Mouse (Mus musculus) embryonic facial prominence, embryonic 15.5 days (tissue): ENCODE measurements at regions not wholly inside any gene's neighbourhood (a gene's known extent, or its start where the extent isn't known, plus 50 kb on each side); places are given as distances from the start of the nearest gene placed in this dataset.

Experiments
- ATAC-seq: fragments of 200-750 bp; cut with Nextera tagmentation; 2 replicates; pipeline ENCODE4 v1.8.0; 2017; ENCODE audit warnings: low read depth, moderate TSS enrichment; ENCODE audit not compliant: insufficient number of reproducible peaks, low FRiP score, low TSS enrichment
- H3K27ac ChIP-seq: fragments of 300-500 bp; sonication (generic); replicated peaks from 2 replicates; pipeline ENCODE4 v1.5.1; 2015; ENCODE audit warnings: mild to moderate bottlenecking, inconsistent platforms
- H3K27me3 ChIP-seq: fragments of 300-500 bp; sonication (generic); 2 replicates; pipeline ENCODE4 v1.6.1; 2015; ENCODE audit warnings: inconsistent platforms
- H3K36me3 ChIP-seq: fragments of 300-500 bp; sonication (generic); 2 replicates; pipeline ENCODE4 v1.6.1; 2015; ENCODE audit warnings: mild to moderate bottlenecking, inconsistent platforms
- H3K4me1 ChIP-seq: fragments of 300-500 bp; sonication (generic); 2 replicates; pipeline ENCODE4 v1.6.1; 2015; ENCODE audit warnings: inconsistent platforms
- H3K4me2 ChIP-seq: fragments of 300-500 bp; sonication (generic); replicated peaks from 2 replicates; pipeline ENCODE4 v1.6.1; 2015; ENCODE audit warnings: mild to moderate bottlenecking, inconsistent platforms
- H3K4me3 ChIP-seq: fragments of 300-500 bp; sonication (generic); replicated peaks from 2 replicates; pipeline ENCODE4 v1.5.1; 2015; ENCODE audit warnings: mild to moderate bottlenecking, inconsistent platforms
- H3K9ac ChIP-seq: fragments of 300-500 bp; sonication (generic); 2 replicates; pipeline ENCODE4 v1.6.1; 2015; ENCODE audit warnings: inconsistent platforms
- H3K9me3 ChIP-seq: fragments of 300-500 bp; sonication (generic); replicated peaks from 2 replicates; pipeline ENCODE4 v1.6.1; 2016; ENCODE audit warnings: inconsistent platforms
- WGBS: fragments of 180-500 bp; shearing (Covaris S2); methylation state at CpG from one replicate; pipeline ENCODE4 v1.1.7; 2015; 5-methylcytosine and 5-hydroxymethylcytosine counted together

DNA sequence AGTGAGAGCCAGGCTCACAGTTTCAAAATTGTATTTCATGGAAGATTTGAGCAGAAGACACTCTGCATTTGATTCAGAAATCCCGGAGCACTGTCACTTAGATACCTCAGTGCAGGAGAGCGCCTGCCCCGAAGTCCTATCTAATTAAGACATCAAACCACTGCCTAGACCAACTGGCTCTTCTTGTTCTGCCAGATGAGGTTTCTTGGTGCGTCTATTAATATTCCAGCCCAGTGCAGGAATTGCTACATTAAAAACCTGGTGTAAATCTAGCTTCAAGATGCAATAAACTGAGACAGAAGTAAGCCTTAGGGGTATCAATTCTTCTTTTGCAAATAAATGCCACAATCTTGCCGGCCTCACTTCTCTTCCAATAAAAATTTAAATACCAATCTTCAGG lies 86.3 kb downstream of the Sox4 start:
- H3K27me3 ChIP-seq, result no peaks in the 10 kb centered on the region
- 33% methylated on average over 5 of the region's 5 CpGs for WGBS
- H3K4me2 ChIP-seq, result no peak overlapping the region
- H3K4me1 ChIP-seq, result peaks cover 4% of the 10 kb centered on the region; the same call in 1 of the 2 replicates
- ATAC-seq, result no peak
- peak overlapping the region; percentile 58; the same call in 1 of the 2 replicates for H3K27ac ChIP-seq
- H3K9me3 ChIP-seq, result no peaks in the 10 kb centered on the region
- peaks cover 11% of the 10 kb centered on the region; the same call in 1 of the 2 replicates for H3K36me3 ChIP-seq
- H3K9ac ChIP-seq, result no peak overlapping the region
- H3K4me3 ChIP-seq, result no peak overlapping the region

DNA sequence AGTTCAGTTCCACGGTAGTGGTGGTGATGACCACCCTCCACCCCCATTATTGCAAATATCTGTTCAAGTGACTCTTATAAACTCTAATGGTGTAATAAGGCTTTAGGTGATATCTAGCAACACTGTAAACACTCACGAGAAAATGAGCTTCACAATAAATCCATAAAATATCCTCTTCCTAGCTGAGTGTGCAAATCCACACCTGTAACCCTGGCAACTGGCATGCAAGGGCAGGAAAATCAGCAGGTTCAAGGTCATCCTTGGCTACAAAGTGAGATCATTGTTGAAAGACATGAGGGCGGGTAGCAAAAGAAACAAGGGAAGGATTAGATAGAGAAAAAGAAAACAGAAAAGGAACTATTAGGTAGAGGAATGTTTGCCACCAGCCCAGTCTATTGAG lies 86.8 kb downstream of the Sox4 start:
- H3K36me3 ChIP-seq, result peaks cover 11% of the 10 kb centered on the region; the same call in 1 of the 2 replicates

DNA sequence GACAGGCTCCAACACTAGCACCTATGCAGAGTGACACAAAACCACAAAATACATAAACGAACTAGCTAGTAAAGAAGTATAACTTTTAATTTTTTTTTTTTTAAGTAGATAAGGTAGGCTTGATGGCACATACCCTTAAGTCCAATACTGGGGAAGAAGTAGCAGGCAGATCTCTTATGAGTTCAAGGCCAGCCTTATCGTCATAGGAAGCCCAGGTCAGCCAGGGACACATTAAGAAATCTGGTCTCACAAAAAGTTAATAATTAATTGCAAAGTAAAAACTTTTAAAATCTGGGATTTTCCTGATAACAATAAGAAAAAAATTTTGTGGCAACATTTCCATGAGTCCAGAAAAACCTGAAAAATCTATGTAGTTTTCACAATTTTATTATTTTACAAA lies 92.9 kb downstream of the Sox4 start:
- no peak overlapping the region for H3K4me3 ChIP-seq
- peaks cover 11% of the 10 kb centered on the region; the same call in 1 of the 2 replicates for H3K4me1 ChIP-seq
- H3K36me3 ChIP-seq, result peaks cover 3% of the 10 kb centered on the region; the same call in 1 of the 2 replicates
- H3K9me3 ChIP-seq, result no peaks in the 10 kb centered on the region
- WGBS, result 76% methylated on average over 2 of the region's 2 CpGs
- no peaks in the 10 kb centered on the region for H3K27me3 ChIP-seq
- no peak overlapping the region for H3K9ac ChIP-seq
- H3K27ac ChIP-seq, result no peak overlapping the region
- no peak overlapping the region for H3K4me2 ChIP-seq
- no peak for ATAC-seq

More for the DNA sequence above, 86.8 kb downstream of the Sox4 start:
- ATAC-seq, result no peak
- H3K9ac ChIP-seq, result no peak overlapping the region
- no peaks in the 10 kb centered on the region for H3K9me3 ChIP-seq
- WGBS, result 81% methylated on average over 3 of the region's 3 CpGs
- H3K27me3 ChIP-seq, result no peaks in the 10 kb centered on the region
- no peak overlapping the region for H3K4me2 ChIP-seq
- no peak overlapping the region for H3K27ac ChIP-seq
- H3K4me3 ChIP-seq, result no peak overlapping the region
- peaks cover 4% of the 10 kb centered on the region; the same call in 1 of the 2 replicates for H3K4me1 ChIP-seq

- no peak overlapping the region for H3K27ac ChIP-seq
- H3K36me3 ChIP-seq, result no peaks in the 10 kb centered on the region
- no peak overlapping the region for H3K9ac ChIP-seq
- no peak overlapping the region for H3K4me2 ChIP-seq
- no peak overlapping the region for H3K4me3 ChIP-seq
- peaks cover 11% of the 10 kb centered on the region; the same call in 1 of the 2 replicates for H3K4me1 ChIP-seq
- H3K27me3 ChIP-seq, result no peaks in the 10 kb centered on the region
- WGBS, result 40% methylated on average over 11 of the region's 11 CpGs
- no peaks in the 10 kb centered on the region for H3K9me3 ChIP-seq
- no peak for ATAC-seq
Observed at GRCm38 (mm10) chr13:28859829-28860427, 93.6 kb downstream of the Sox4 start.

DNA sequence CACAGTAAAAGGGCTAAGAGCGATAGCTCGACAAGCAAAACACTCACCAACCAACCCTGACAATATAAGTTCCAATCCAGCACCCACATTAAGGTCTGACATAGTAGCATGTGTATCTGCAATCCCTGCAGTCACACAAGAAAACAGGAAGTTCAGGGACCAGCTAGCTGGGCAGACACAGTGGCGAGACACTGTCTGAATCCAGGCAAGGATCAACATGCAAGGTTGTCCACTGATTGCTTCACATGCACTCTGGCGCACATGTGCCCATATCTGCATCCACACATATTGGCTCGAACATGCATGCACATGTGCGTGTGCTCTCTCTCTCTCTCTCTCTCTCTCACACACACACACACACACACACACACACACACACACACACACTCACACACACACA lies 95.5 kb downstream of the Sox4 start:
- no peak for ATAC-seq
- Histone ChIP-seq H3K4me1 (peaks cover 11% of the 10 kb centered on the region; the same call in 1 of the 2 replicates), H3K36me3 (no peaks in the 10 kb centered on the region), H3K9ac (no peak overlapping the region), H3K4me2 (no peak overlapping the region), H3K9me3 (no peaks in the 10 kb centered on the region), H3K27me3 (no peaks in the 10 kb centered on the region), H3K4me3 (no peak overlapping the region), H3K27ac (no peak overlapping the region)
- 88% methylated on average over 6 of the region's 6 CpGs for WGBS

DNA sequence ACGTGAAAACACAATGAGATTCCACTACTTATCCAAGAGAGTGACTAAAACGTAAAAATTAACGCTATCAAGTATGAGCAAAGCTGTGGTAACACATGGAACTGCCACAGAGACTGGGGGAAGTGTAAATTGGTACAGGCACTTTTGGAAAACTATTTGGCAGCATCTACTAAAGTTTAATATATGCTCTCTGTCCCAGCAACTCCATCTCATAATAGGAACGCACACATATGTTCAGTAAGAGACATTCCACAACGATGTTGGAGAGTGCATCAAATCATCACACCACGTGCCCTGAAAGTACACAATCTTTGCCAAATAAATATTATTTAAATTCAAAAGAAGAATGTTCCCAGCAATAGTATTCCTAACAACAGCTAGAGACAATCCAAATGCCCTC lies 96.3 kb downstream of the Sox4 start:
- Histone ChIP-seq H3K4me2 (no peak overlapping the region), H3K9me3 (no peaks in the 10 kb centered on the region), H3K4me1 (peaks cover 11% of the 10 kb centered on the region; the same call in 1 of the 2 replicates), H3K9ac (no peak overlapping the region), H3K27me3 (no peaks in the 10 kb centered on the region), H3K36me3 (no peaks in the 10 kb centered on the region), H3K4me3 (no peak overlapping the region), H3K27ac (no peak overlapping the region)
- 69% methylated on average over 6 of the region's 6 CpGs for WGBS
- ATAC-seq, result no peak

- WGBS, result 70% methylated on average over 4 of the region's 4 CpGs
- no peaks in the 10 kb centered on the region for H3K36me3 ChIP-seq
- no peak overlapping the region for H3K27ac ChIP-seq
- no peak for ATAC-seq
- H3K4me3 ChIP-seq, result no peak overlapping the region
- H3K9ac ChIP-seq, result no peak overlapping the region
- H3K9me3 ChIP-seq, result no peaks in the 10 kb centered on the region
- H3K4me1 ChIP-seq, result peaks cover 11% of the 10 kb centered on the region; the same call in 1 of the 2 replicates
- no peaks in the 10 kb centered on the region for H3K27me3 ChIP-seq
- no peak overlapping the region for H3K4me2 ChIP-seq
Observed at GRCm38 (mm10) chr13:28856472-28856871, 97.0 kb downstream of the Sox4 start.

GRCm38 (mm10) chr13:28854247-28854646 lies 99.3 kb downstream of the Sox4 start:
- 0 out of 2 replicates have a peak, but pooled peaks cover 5% of the 10 kb centered on the region for H3K4me1 ChIP-seq
- no peak overlapping the region for H3K4me3 ChIP-seq
- no peak overlapping the region for H3K9ac ChIP-seq
- no peaks in the 10 kb centered on the region for H3K27me3 ChIP-seq
- no peaks in the 10 kb centered on the region for H3K36me3 ChIP-seq
- no peaks in the 10 kb centered on the region for H3K9me3 ChIP-seq
- no peak overlapping the region for H3K4me2 ChIP-seq
- ATAC-seq, result no peak
- WGBS, result 78% methylated on average over 9 of the region's 9 CpGs
- H3K27ac ChIP-seq, result no peak overlapping the region

DNA sequence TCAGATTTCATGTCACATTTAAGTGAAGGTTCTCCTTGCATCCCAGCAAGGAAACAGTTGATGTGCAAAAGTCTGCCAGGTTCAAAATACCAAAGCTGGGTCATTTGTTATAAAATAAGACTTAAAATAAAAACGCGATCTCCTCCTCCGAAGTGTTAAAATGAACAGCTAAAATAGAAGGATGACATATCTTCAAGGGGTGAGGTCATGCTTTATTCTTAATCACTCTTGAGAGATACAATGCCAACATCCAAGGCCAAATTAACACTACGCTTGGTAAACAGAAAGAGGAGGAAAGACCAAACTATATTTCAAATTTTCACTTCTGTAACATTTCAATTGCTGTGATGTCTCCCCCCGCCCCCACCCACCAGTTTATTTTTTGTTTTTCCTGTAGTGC lies 105.2 kb downstream of the Sox4 start:
- Histone ChIP-seq H3K9me3 (no peaks in the 10 kb centered on the region), H3K27me3 (no peaks in the 10 kb centered on the region), H3K4me3 (no peak overlapping the region), H3K4me1 (peaks cover 10% of the 10 kb centered on the region; the same call in 1 of the 2 replicates), H3K9ac (no peak overlapping the region), H3K4me2 (no peak overlapping the region), H3K36me3 (no peaks in the 10 kb centered on the region), H3K27ac (no peak overlapping the region)
- whole genome bisulfite sequencing, result 83% methylated on average over 5 of the region's 5 CpGs
- ATAC-seq, result no peak

DNA sequence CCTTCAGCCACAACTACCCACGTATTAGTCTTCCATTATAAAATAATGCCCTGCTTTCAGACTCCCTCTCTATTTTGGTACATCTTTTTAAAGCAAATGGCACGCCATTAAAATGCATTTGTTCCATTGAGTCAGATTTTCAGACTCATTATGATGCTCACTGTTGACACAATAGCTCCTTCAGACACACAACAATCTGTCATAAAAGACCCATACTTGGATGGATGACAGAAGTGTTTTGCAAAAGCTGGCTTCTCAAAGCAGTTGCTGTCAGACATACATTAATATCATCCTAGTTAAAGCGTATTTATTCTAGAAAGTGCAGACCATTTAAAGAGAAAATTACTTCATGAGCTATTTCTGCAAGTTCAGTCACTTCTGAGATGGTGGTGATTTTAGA lies 106.0 kb downstream of the Sox4 start:
- Histone ChIP-seq H3K27me3 (no peaks in the 10 kb centered on the region), H3K27ac (no peak overlapping the region), H3K4me2 (no peak overlapping the region), H3K9ac (no peak overlapping the region), H3K9me3 (no peaks in the 10 kb centered on the region), H3K36me3 (no peaks in the 10 kb centered on the region), H3K4me3 (no peak overlapping the region), H3K4me1 (peaks cover 13% of the 10 kb centered on the region)
- ATAC-seq, result no peak
- WGBS, result 66% methylated on average over 3 of the region's 3 CpGs

DNA sequence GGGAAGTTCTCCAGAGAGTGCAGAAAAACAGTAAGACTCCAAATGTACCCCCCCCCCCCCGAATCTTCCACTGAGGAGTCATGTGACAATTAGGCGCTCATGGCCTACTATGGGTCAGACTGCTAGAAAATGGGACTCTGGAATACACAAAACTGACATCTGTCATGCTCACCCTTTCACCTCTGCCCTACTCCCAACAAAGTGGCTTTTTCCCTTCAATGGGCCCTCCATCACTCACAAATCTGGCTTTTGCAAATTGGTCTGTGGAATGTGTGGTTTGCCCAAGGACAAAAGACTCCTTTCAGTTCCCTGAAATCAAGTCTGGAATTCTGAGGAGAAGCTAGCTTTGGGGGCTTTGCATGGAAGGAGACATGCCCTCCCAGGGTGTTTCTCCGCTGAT lies 109.0 kb downstream of the Sox4 start:
- Histone ChIP-seq H3K27ac (no peak overlapping the region), H3K27me3 (no peaks in the 10 kb centered on the region), H3K36me3 (no peaks in the 10 kb centered on the region), H3K9me3 (no peaks in the 10 kb centered on the region), H3K4me2 (no peak overlapping the region), H3K4me3 (no peak overlapping the region), H3K4me1 (peaks cover 13% of the 10 kb centered on the region), H3K9ac (no peak overlapping the region)
- ATAC-seq, result no peak
- WGBS, result 56% methylated on average over 3 of the region's 3 CpGs

GRCm38 (mm10) chr13:28842811-28843210 lies 110.7 kb downstream of the Sox4 start:
- no peaks in the 10 kb centered on the region for H3K9me3 ChIP-seq
- peaks cover 21% of the 10 kb centered on the region for H3K4me1 ChIP-seq
- H3K27me3 ChIP-seq, result no peaks in the 10 kb centered on the region
- ATAC-seq, result no peak
- H3K4me3 ChIP-seq, result no peak overlapping the region
- no peak overlapping the region for H3K9ac ChIP-seq
- H3K27ac ChIP-seq, result no peak overlapping the region
- no peak overlapping the region for H3K4me2 ChIP-seq
- H3K36me3 ChIP-seq, result no peaks in the 10 kb centered on the region
- WGBS, result 62% methylated on average over 3 of the region's 3 CpGs
